Comparison of ENCODE assay signal across 8 mouse cellular contexts in the genomic region with DNA sequence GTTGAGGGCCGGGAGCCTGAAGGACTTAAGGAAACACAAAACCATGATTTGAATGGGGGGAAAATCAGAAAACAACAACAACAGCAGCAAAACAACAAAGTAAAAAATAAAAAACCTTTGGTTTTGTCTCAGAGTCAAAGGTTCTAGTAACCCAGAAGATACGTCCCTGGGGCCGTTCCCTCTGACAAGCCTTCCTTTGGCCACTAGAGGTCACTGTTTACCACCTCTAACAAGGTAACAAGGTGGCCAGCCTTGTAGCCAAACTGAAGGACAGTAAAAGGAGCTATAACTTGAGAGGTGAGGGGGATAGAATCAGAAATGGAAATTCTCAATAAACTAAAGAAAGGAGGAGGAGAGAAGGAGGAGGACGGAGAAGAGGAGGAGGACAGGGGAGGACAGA. TPM values are rescaled to one million over a fixed set of nuclear protein-coding genes. Genes with fewer than 3 reads are reported as not detected.
A peak's percentile ranks its signal among the peaks of the same experiment; 100 is the strongest.
DNase-seq lines count a peak whose midpoint lies in the region; ATAC-seq and TF ChIP-seq lines count a peak whose summit lies in the region.

No protein-coding gene starts in this region.

- peak; percentile 70; the same call in 1 of the 2 replicates for ATAC-seq in hindbrain, embryonic 13.5 days (ENCODE audit: low FRiP score)
- ATAC-seq in midbrain, embryonic 16.5 days, result peak; percentile 73

- DNase-seq in layer of hippocampus, adult 11-12 months (ENCODE audit: low spot score), result peak; percentile 68
- no peak for DNase-seq in layer of hippocampus, adult 9-11 months
- peak; percentile 59 to 72 for DNase-seq in adrenal gland, postnatal 36 days
- DNase-seq in limb, embryonic 10.5 days (ENCODE audit: low spot score), result peak; percentile 70
- DNase-seq in thymus, adult 2 months, result peak; percentile 71

- TF ChIP-seq POLR2A in embryonic fibroblast, embryonic 13.5 days (IDR thresholded peaks at IDR 0.05; ENCODE audit: low read depth, low read length), result no peak
- TF ChIP-seq POLR2A in thymus, adult 2 months (IDR thresholded peaks at IDR 0.05; ENCODE audit: control insufficient read depth, extremely low read depth, insufficient read depth, low read length, poor library complexity), result no peak

- no peaks in the 10 kb centered on the region for H3K27me3 ChIP-seq in hindbrain, embryonic 13.5 days
- H3K27me3 ChIP-seq in limb, embryonic 10.5 days (ENCODE audit: low read depth, poor library complexity, severe bottlenecking), result no peaks in the 10 kb centered on the region
- no peaks in the 10 kb centered on the region for H3K27me3 ChIP-seq in midbrain, embryonic 16.5 days (ENCODE audit: control insufficient read depth, insufficient read depth, low read depth, low read length)
- no peaks in the 10 kb centered on the region for H3K27me3 ChIP-seq in thymus, adult 2 months (ENCODE audit: control insufficient read depth, insufficient read depth, low read length)

- TF ChIP-seq CTCF in embryonic fibroblast, embryonic 13.5 days (IDR thresholded peaks at IDR 0.05; ENCODE audit: borderline replicate concordance, insufficient read depth, low read length), result peak; percentile 44; the same call in 1 of the 2 replicates
- no peak for TF ChIP-seq CTCF in thymus, adult 2 months (IDR thresholded peaks at IDR 0.05; ENCODE audit: borderline replicate concordance, control insufficient read depth, extremely low read depth, insufficient read depth, low read length, poor library complexity)

- H3K4me1 ChIP-seq in embryonic fibroblast, embryonic 13.5 days (ENCODE audit: control insufficient read depth, insufficient read depth, low read length), result no peaks in the 10 kb centered on the region
- peaks cover 9% of the 10 kb centered on the region for H3K4me1 ChIP-seq in hindbrain, embryonic 13.5 days (replicated peaks)
- no peaks in the 10 kb centered on the region for H3K4me1 ChIP-seq in limb, embryonic 10.5 days
- H3K4me1 ChIP-seq in midbrain, embryonic 16.5 days (ENCODE audit: control insufficient read depth, insufficient read depth, low read length), result no peaks in the 10 kb centered on the region
- peaks cover 10% of the 10 kb centered on the region for H3K4me1 ChIP-seq in thymus, adult 2 months (replicated peaks; ENCODE audit: control insufficient read depth, insufficient read depth, low read length)

- H3K4me2 ChIP-seq in hindbrain, embryonic 13.5 days, result no peak overlapping the region
- no peak overlapping the region for H3K4me2 ChIP-seq in midbrain, embryonic 16.5 days (ENCODE audit: low read length)

- peaks cover 69% of the 10 kb centered on the region for H3K36me3 ChIP-seq in hindbrain, embryonic 13.5 days
- peaks cover 56% of the 10 kb centered on the region for H3K36me3 ChIP-seq in limb, embryonic 10.5 days
- H3K36me3 ChIP-seq in midbrain, embryonic 16.5 days (ENCODE audit: control insufficient read depth, insufficient read depth, low read length), result peaks cover 25% of the 10 kb centered on the region
- H3K36me3 ChIP-seq in thymus, adult 2 months (ENCODE audit: control insufficient read depth, insufficient read depth, low read length), result peaks cover 7% of the 10 kb centered on the region

- no peak overlapping the region for H3K27ac ChIP-seq in embryonic fibroblast, embryonic 13.5 days (ENCODE audit: insufficient read depth, low read length)
- H3K27ac ChIP-seq in hindbrain, embryonic 13.5 days, result peak overlapping the region; percentile 61; the same call in 1 of the 2 replicates
- H3K27ac ChIP-seq in limb, embryonic 10.5 days, result no peak overlapping the region
- no peak overlapping the region for H3K27ac ChIP-seq in midbrain, embryonic 16.5 days (ENCODE audit: low read length)
- peak overlapping the region; percentile 53; the same call in 1 of the 2 replicates for H3K27ac ChIP-seq in thymus, adult 2 months (ENCODE audit: control insufficient read depth, insufficient read depth, low read length)

- 29% methylated on average over 4 of the region's 4 CpGs for WGBS in hindbrain, embryonic 13.5 days
- 34% methylated on average over 4 of the region's 4 CpGs for WGBS in limb, embryonic 10.5 days
- 32% methylated on average over 4 of the region's 4 CpGs for WGBS in midbrain, embryonic 16.5 days
- 36% methylated on average over 4 of the region's 4 CpGs for WGBS in thymus, adult 2 months

- no peaks in the 10 kb centered on the region for H3K9me3 ChIP-seq in hindbrain, embryonic 13.5 days
- H3K9me3 ChIP-seq in limb, embryonic 10.5 days (replicated peaks), result no peaks in the 10 kb centered on the region
- no peaks in the 10 kb centered on the region for H3K9me3 ChIP-seq in midbrain, embryonic 16.5 days (replicated peaks; ENCODE audit: control insufficient read depth, low read length, poor library complexity, severe bottlenecking)

- no peak overlapping the region for H3K4me3 ChIP-seq in embryonic fibroblast, embryonic 13.5 days (ENCODE audit: insufficient read depth, low read length)
- H3K4me3 ChIP-seq in hindbrain, embryonic 13.5 days, result no peak overlapping the region
- no peak overlapping the region for H3K4me3 ChIP-seq in limb, embryonic 10.5 days
- no peak overlapping the region for H3K4me3 ChIP-seq in midbrain, embryonic 16.5 days (ENCODE audit: low read depth, low read length)
- no peak overlapping the region for H3K4me3 ChIP-seq in thymus, adult 2 months (ENCODE audit: control insufficient read depth, insufficient read depth, low read length)

- H3K9ac ChIP-seq in hindbrain, embryonic 13.5 days, result no peak overlapping the region
- no peak overlapping the region for H3K9ac ChIP-seq in midbrain, embryonic 16.5 days (ENCODE audit: low read depth, low read length)

RNA-seq across cellular contexts. Expression of a gene that starts 42.3 kb away (rescaled TPM):
- 100 to 1,000 TPM in 1 of 2 experiments, 10 to 100 TPM in 1; 71.8 to 110 TPM for total RNA-seq in adrenal gland, postnatal 36 days (2021)
- polyA plus RNA-seq in embryonic fibroblast, embryonic 13.5 days (2011; ENCODE audit: insufficient read length, low read depth, missing spikeins), result 8.9 and 11.1 TPM in 2 replicates
- 18.3 and 19.9 TPM in 2 replicates for polyA plus RNA-seq in hindbrain, embryonic 13.5 days (2015; fragmentation: Nextera tagmentation; extraction: Ambion mirVana)
- 5.1 and 7.2 TPM in 2 replicates for polyA plus RNA-seq in limb, embryonic 10.5 days (2016; fragmentation: Nextera tagmentation; extraction: Ambion mirVana)
- 21.7 and 22.4 TPM in 2 replicates for polyA plus RNA-seq in midbrain, embryonic 16.5 days (2015; fragmentation: Nextera tagmentation; extraction: Ambion mirVana)
- 24.2 and 24.3 TPM in 2 replicates for polyA plus RNA-seq in thymus, adult 2 months (2012; rRNA removed)

Comparison
In these comparisons a context has a peak if more than half of its experiments do, and no peak if none do; other contexts are left out.
1. H3K27ac ChIP-seq: peak in hindbrain, embryonic 13.5 days (single experiment) and thymus, adult 2 months (single experiment); none in embryonic fibroblast, embryonic 13.5 days (single experiment), limb, embryonic 10.5 days (single experiment) and midbrain, embryonic 16.5 days (single experiment).